Comparison of ENCODE assay signal across 8 mouse cellular contexts in the genomic region with DNA sequence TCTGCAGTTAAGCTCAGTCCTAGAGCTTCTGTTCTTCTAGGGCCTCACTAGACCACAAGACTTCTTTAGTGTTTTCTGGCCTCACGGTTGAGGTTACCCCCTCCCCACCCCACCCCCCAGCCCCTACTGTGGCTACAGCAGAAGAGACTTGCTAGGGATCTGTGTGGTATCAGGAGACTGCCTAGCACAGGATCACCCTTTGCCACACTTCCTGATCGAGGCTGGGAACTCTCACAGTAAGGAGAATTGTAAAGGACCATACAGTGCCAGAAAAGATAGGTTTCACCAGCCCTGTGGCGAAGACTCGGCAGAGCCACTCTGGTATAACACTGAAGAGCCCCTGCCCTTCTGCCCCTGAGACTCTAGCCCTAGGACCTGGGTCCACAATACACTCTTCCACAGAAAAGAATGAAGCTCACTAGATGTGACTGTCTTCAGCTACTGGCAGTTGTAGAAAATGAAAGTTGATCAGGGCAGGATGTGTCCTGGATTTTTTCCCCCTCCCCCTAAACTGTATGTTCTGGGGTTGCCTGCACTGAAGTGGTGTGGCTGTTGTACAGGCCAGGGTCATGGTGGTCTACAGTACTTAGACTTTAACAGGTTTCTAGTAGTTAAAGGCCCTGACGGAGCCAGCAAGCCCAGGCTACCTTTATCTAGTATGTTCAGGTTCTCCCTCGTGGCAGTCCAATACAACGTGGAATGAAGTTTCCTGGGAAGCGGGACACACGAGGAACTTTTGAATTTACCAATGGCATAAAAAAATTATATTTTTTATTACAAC.
DNase-seq lines count a peak whose midpoint lies in the region; ATAC-seq and TF ChIP-seq lines count a peak whose summit lies in the region.

No protein-coding gene starts in this region.

- H3K4me1 ChIP-seq in hindbrain, embryonic 12.5 days: peaks cover 28% of the 10 kb centered on the region
- peaks cover 23% of the 10 kb centered on the region for H3K4me1 ChIP-seq in hindbrain, embryonic 10.5 days (replicated peaks)
- H3K4me1 ChIP-seq in spleen, adult 2 months (ENCODE audit: control insufficient read depth, insufficient read depth, insufficient read length): peaks cover 18% of the 10 kb centered on the region
- H3K4me1 ChIP-seq in hindbrain, postnatal 0 days (ENCODE audit: insufficient read depth, low read length): peaks cover 21% of the 10 kb centered on the region; the same call in 1 of the 2 replicates
- peaks cover 19% of the 10 kb centered on the region for H3K4me1 ChIP-seq in stomach, embryonic 16.5 days (ENCODE audit: control insufficient read depth, insufficient read depth, low read length)

- peaks cover 75% of the 10 kb centered on the region for H3K27me3 ChIP-seq in hindbrain, embryonic 12.5 days
- peaks cover 99% of the 10 kb centered on the region for H3K27me3 ChIP-seq in hindbrain, embryonic 10.5 days (ENCODE audit: insufficient read depth, poor library complexity, severe bottlenecking)
- H3K27me3 ChIP-seq in spleen, adult 2 months (ENCODE audit: control insufficient read depth, insufficient read depth, low read length): peaks cover 20% of the 10 kb centered on the region
- no peaks in the 10 kb centered on the region for H3K27me3 ChIP-seq in hindbrain, postnatal 0 days (ENCODE audit: insufficient read depth, low read length)
- 0 out of 2 replicates have a peak, but pooled peaks cover 3% of the 10 kb centered on the region for H3K27me3 ChIP-seq in stomach, embryonic 16.5 days (ENCODE audit: control insufficient read depth, insufficient read depth, low read length)

- no peak for ATAC-seq in hindbrain, embryonic 12.5 days (ENCODE audit: low FRiP score)
- no peak for ATAC-seq in hindbrain, postnatal 0 days
- ATAC-seq in stomach, embryonic 16.5 days (ENCODE audit: insufficient read depth, low FRiP score): no peak

- 0 out of 2 replicates have a peak overlapping the region, but pooled peaks have one; percentile 71 for H3K4me3 ChIP-seq in hindbrain, embryonic 12.5 days
- H3K4me3 ChIP-seq in hindbrain, embryonic 10.5 days: no peak overlapping the region
- no peak overlapping the region for H3K4me3 ChIP-seq in spleen, adult 2 months (ENCODE audit: extremely low read depth, insufficient read depth, insufficient read length)
- peak overlapping the region; percentile 94 for H3K4me3 ChIP-seq in hindbrain, postnatal 0 days (ENCODE audit: low read length)
- H3K4me3 ChIP-seq in stomach, embryonic 16.5 days (replicated peaks; ENCODE audit: low read length): peak overlapping the region; percentile 80; the same call in 1 of the 2 replicates

- TF ChIP-seq CTCF in spleen, adult 2 months (IDR thresholded peaks at IDR 0.05; ENCODE audit: extremely low read depth, insufficient read depth, insufficient read length, insufficient replicate concordance): no peak
- TF ChIP-seq CTCF in hindbrain, postnatal 0 days (IDR thresholded peaks at IDR 0.05; ENCODE audit: low read depth): no peak

- H3K9ac ChIP-seq in hindbrain, embryonic 12.5 days: peak overlapping the region; percentile 35; the same call in 1 of the 2 replicates
- peak overlapping the region; percentile 96 for H3K9ac ChIP-seq in hindbrain, postnatal 0 days (replicated peaks; ENCODE audit: low read length)
- peak overlapping the region; percentile 20; the same call in 1 of the 2 replicates for H3K9ac ChIP-seq in stomach, embryonic 16.5 days (ENCODE audit: low read length)

- WGBS in hindbrain, embryonic 12.5 days: 71% methylated on average over 9 of the region's 9 CpGs
- 61% methylated on average over 9 of the region's 9 CpGs for WGBS in hindbrain, embryonic 10.5 days
- WGBS in spleen, adult 2 months: 52% methylated on average over 9 of the region's 9 CpGs
- WGBS in hindbrain, postnatal 0 days: 32% methylated on average over 9 of the region's 9 CpGs
- 65% methylated on average over 9 of the region's 9 CpGs for WGBS in stomach, embryonic 16.5 days

- H3K36me3 ChIP-seq in hindbrain, embryonic 12.5 days: 0 out of 2 replicates have a peak, but pooled peaks cover under 1% of the 10 kb centered on the region
- no peaks in the 10 kb centered on the region for H3K36me3 ChIP-seq in hindbrain, embryonic 10.5 days
- no peaks in the 10 kb centered on the region; the same call in 1 of the 2 replicates for H3K36me3 ChIP-seq in spleen, adult 2 months (ENCODE audit: control insufficient read depth, insufficient read depth, low read length)
- H3K36me3 ChIP-seq in hindbrain, postnatal 0 days (ENCODE audit: insufficient read depth, low read length): no peaks in the 10 kb centered on the region
- H3K36me3 ChIP-seq in stomach, embryonic 16.5 days (ENCODE audit: control insufficient read depth, insufficient read depth, low read length): no peaks in the 10 kb centered on the region

- no peak for DNase-seq in hindbrain, embryonic 10.5 days (ENCODE audit: low spot score)
- DNase-seq in spleen, adult 2 months (ENCODE audit: low read depth in 1 of 2, low spot score in 2 of 2): no peak
- DNase-seq in spleen, adult 18-20 months: no peak
- DNase-seq in hindbrain, postnatal 0 days (ENCODE audit: low spot score): no peak
- no peak for DNase-seq in thymus, adult 18-20 months
- DNase-seq in kidney, postnatal 4 days: no peak

- peak overlapping the region; percentile 96 for H3K27ac ChIP-seq in hindbrain, embryonic 12.5 days
- H3K27ac ChIP-seq in hindbrain, embryonic 10.5 days: no peak overlapping the region
- peak overlapping the region; percentile 72 for H3K27ac ChIP-seq in spleen, adult 2 months (ENCODE audit: insufficient read depth, low read length)
- peak overlapping the region; percentile 100 for H3K27ac ChIP-seq in hindbrain, postnatal 0 days
- peak overlapping the region; percentile 94 for H3K27ac ChIP-seq in stomach, embryonic 16.5 days (ENCODE audit: low read length)

- peak overlapping the region; percentile 79; the same call in 1 of the 2 replicates for H3K4me2 ChIP-seq in hindbrain, embryonic 12.5 days (replicated peaks)
- H3K4me2 ChIP-seq in hindbrain, postnatal 0 days (ENCODE audit: low read depth, low read length): peak overlapping the region; percentile 74
- H3K4me2 ChIP-seq in stomach, embryonic 16.5 days (ENCODE audit: low read depth, low read length): peak overlapping the region; percentile 77; the same call in 1 of the 2 replicates

- TF ChIP-seq POLR2A in spleen, adult 2 months (IDR thresholded peaks at IDR 0.05; ENCODE audit: low read depth, low read length): no peak

- H3K9me3 ChIP-seq in hindbrain, embryonic 12.5 days (replicated peaks): no peaks in the 10 kb centered on the region
- no peaks in the 10 kb centered on the region for H3K9me3 ChIP-seq in hindbrain, embryonic 10.5 days
- no peaks in the 10 kb centered on the region for H3K9me3 ChIP-seq in hindbrain, postnatal 0 days (ENCODE audit: low read length)
- no peaks in the 10 kb centered on the region for H3K9me3 ChIP-seq in stomach, embryonic 16.5 days (replicated peaks; ENCODE audit: control insufficient read depth, low read length)

Comparison
In these comparisons a context has a peak if more than half of its experiments do, and no peak if none do; other contexts are left out.
1. H3K4me3 ChIP-seq: peak in hindbrain, embryonic 12.5 days (single experiment), hindbrain, postnatal 0 days (single experiment) and stomach, embryonic 16.5 days (single experiment); none in hindbrain, embryonic 10.5 days (single experiment) and spleen, adult 2 months (single experiment).
2. H3K9ac ChIP-seq: peak in every context shown above with its lines; median percentile 96 in hindbrain, postnatal 0 days; 35 in hindbrain, embryonic 12.5 days; 20 in stomach, embryonic 16.5 days.
3. Peak in every context shown above with its lines, with median percentiles within 50 percentile points of each other: H3K4me2 ChIP-seq.